Mouse (Mus musculus) WW6 (cell line): Measurements from ENCODE around the gene Grik2.
A peak's percentile ranks its signal among the peaks of the same experiment; 100 is the strongest.

Experiments
- DNase-seq: peaks from one replicate; pipeline ENCODE4 v3.0.0-alpha.2; 2013; ENCODE audit warnings: low read depth, low spot score

Grik2 gene

GRCm38 (mm10) chr10:49652320-49652719 lies 136.2 kb downstream of the Grik2 start:
- no peak for DNase-seq

- DNase-seq, result no peak
Measured at GRCm38 (mm10) chr10:49647116-49647515, 141.4 kb downstream of the Grik2 start.

GRCm38 (mm10) chr10:49639901-49640300 lies 148.7 kb downstream of the Grik2 start:
- DNase-seq, result no peak

GRCm38 (mm10) chr10:49623951-49624350 lies 164.6 kb downstream of the Grik2 start:
- no peak for DNase-seq

GRCm38 (mm10) chr10:49597652-49598051 lies 190.9 kb downstream of the Grik2 start:
- no peak for DNase-seq

GRCm38 (mm10) chr10:49573514-49573913 lies 215.1 kb downstream of the Grik2 start:
- no peak for DNase-seq

- no peak for DNase-seq
Measured at GRCm38 (mm10) chr10:49559872-49560407, 228.6 kb downstream of the Grik2 start.

- DNase-seq, result no peak
Measured at GRCm38 (mm10) chr10:49542249-49542648, 246.3 kb downstream of the Grik2 start.

GRCm38 (mm10) chr10:49519752-49520151 lies 268.8 kb downstream of the Grik2 start:
- DNase-seq, result no peak

- no peak for DNase-seq
Measured at GRCm38 (mm10) chr10:49500628-49501027, 287.9 kb downstream of the Grik2 start.

- DNase-seq, result no peak
Measured at GRCm38 (mm10) chr10:49497302-49497701, 291.3 kb downstream of the Grik2 start.

- peak; percentile 1 for DNase-seq
Measured at GRCm38 (mm10) chr10:49481439-49481838, 307.1 kb downstream of the Grik2 start.

GRCm38 (mm10) chr10:49480085-49480749 lies 308.3 kb downstream of the Grik2 start:
- DNase-seq, result no peak

GRCm38 (mm10) chr10:49473613-49474012 lies 315.0 kb downstream of the Grik2 start:
- DNase-seq, result no peak

GRCm38 (mm10) chr10:49456791-49457190 lies 331.8 kb downstream of the Grik2 start:
- DNase-seq, result no peak

- DNase-seq, result no peak
Measured at GRCm38 (mm10) chr10:49453535-49453934, 335.0 kb downstream of the Grik2 start.

GRCm38 (mm10) chr10:49441369-49441768 lies 347.2 kb downstream of the Grik2 start:
- DNase-seq, result no peak

- no peak for DNase-seq
Measured at GRCm38 (mm10) chr10:49437057-49437456, 351.5 kb downstream of the Grik2 start.

GRCm38 (mm10) chr10:49436301-49436700 lies 352.3 kb downstream of the Grik2 start:
- DNase-seq, result no peak

- DNase-seq, result no peak
Measured at GRCm38 (mm10) chr10:49432825-49433224, 355.7 kb downstream of the Grik2 start.

- DNase-seq, result peak; percentile 45
Measured at GRCm38 (mm10) chr10:49417206-49417605, 371.4 kb downstream of the Grik2 start.

- DNase-seq, result no peak
Measured at GRCm38 (mm10) chr10:49382996-49383395, 405.6 kb downstream of the Grik2 start.

- DNase-seq, result no peak
Measured at GRCm38 (mm10) chr10:49381852-49382251, 406.7 kb downstream of the Grik2 start.

- no peak for DNase-seq
Measured at GRCm38 (mm10) chr10:49368601-49369000, 420.0 kb downstream of the Grik2 start.
